Mouse (Mus musculus): ENCODE results near the gene Fbxo28.

DNA sequence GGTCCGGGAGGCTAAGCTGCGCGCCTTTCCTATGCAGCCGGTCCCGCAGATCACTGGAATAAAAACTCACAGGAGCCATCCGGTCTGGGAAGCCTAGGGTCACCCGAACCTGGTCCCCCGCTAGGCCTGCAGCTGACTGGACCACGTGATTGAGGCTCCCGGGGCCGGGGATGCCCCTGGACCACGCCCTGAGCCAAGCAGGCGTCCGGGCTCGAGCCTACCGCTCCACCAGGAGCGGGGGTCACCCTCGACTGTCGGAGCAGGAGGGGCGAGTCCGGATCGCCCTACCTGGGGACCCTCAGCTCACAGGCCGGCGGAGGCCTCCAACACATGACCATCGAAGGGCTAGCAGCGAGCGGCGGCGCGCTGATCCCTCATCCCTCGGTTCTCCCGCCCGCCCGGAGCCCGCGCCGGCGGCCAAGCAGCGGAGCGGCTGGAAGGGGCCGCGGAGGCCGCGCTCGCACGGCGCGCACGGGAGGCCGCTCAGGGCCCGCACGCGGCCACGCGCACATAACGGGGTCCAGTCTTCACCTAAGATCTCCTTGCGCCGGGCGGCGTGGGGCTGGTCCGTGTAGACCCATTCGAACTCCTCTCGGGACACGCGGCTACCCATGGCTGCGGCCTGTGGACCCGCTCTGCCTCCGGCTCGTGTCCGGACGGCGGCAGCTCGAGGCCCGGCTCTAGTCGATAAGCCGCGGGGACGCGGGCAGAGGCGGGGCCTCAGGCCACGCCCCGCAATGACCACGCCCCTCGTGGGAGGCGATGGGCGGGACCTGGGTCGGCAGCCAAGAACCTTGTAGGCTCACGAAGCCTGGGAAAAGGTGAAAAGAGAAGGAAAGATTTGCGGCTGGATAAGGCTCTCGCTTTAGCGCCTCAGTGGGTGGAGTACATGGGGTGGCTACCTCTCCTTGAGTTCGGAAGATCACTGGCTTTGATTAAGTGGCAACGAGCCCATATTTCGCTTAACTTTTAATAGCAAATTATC, 59.0 kb downstream of the Fbxo28 start, which contains the start of gene Degs1:
- TF ChIP-seq CTCF (IDR thresholded peaks at IDR 0.05; ENCODE audit: low read depth) (no peak), EP300 (IDR thresholded peaks at IDR 0.05; ENCODE audit: low read depth) (no peak)

All from liver, embryonic 14.5 days (tissue).